In the genomic region with DNA sequence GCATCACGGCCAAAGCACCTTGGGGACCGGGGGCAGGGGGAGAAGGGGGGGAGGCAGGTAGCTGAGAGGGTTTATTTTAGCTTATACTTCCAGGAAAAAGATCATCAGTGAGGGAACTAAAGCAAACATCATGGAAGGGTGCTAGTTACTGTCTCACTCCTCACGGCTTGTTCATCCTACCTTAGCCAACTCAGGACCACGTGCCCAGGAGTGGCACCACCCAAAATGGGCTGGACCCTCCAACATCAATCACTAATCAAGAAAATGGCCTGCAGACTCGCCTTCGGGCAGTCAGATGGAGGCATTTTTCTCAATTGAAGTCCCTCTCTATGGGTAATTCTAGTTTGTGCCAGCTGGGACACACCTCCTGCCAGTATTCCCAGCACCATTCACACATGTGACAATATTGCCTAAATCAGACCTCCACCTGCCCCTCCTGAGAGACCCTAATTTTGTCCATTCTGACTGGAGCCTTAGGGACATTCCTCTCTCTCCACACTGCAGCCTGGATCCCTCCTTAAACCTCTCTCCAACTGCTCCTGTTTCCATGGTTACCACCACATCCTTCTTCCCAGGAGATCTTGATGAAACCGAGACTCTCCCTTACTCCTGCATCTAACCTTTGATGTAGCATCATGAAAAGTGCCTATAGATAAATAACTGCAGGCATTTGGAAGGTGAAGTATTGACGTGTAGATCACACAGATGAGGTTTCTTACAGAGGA, we compare ENCODE assay signal across 19 mouse cellular contexts.
DNase-seq lines count a peak whose midpoint lies in the region; ATAC-seq lines count a peak whose summit lies in the region.
"Had no signal": no experiment of that assay in that cellular context is flagged by ENCODE, and none has a peak within 500 bp of the region (broad histone marks: within the 10 kb centered on the region; RNA-seq: fewer than 3 reads in every experiment).

No protein-coding gene starts in this region.

- H3K27me3 ChIP-seq in forebrain, embryonic 15.5 days, result no peaks in the 10 kb centered on the region
- no peaks in the 10 kb centered on the region for H3K27me3 ChIP-seq in midbrain, embryonic 13.5 days
- no peaks in the 10 kb centered on the region for H3K27me3 ChIP-seq in liver, embryonic 12.5 days (replicated peaks)

- no peak for DNase-seq in frontal cortex, postnatal 14 days (ENCODE audit: low spot score in 2 of 2)
- DNase-seq in R1 (ENCODE audit: low read depth, low spot score), result peak; percentile 29
- no peak for DNase-seq in adrenal gland, postnatal 10 days
- no peak for DNase-seq in adrenal gland, adult (ENCODE audit: inconsistent age in 2 of 2, low spot score in 1 of 2)
- DNase-seq: gastrocnemius, postnatal 14 days; heart, postnatal 4 days; kidney, adult 9 months; lung, postnatal 4 days; retina, postnatal 1 day; thymus, adult 18-20 months had no signal

- peaks cover 4% of the 10 kb centered on the region; the same call in 1 of the 2 replicates for H3K4me1 ChIP-seq in forebrain, embryonic 15.5 days
- H3K4me1 ChIP-seq in midbrain, embryonic 13.5 days (replicated peaks), result peaks cover 36% of the 10 kb centered on the region
- no peaks in the 10 kb centered on the region for H3K4me1 ChIP-seq in liver, embryonic 12.5 days

- H3K27ac ChIP-seq in forebrain, embryonic 15.5 days (replicated peaks), result no peak overlapping the region
- peak overlapping the region; percentile 81 for H3K27ac ChIP-seq in midbrain, embryonic 13.5 days
- no peak overlapping the region for H3K27ac ChIP-seq in liver, embryonic 12.5 days
- H3K27ac ChIP-seq: limb, embryonic 10.5 days had no signal

- no peak overlapping the region for H3K4me2 ChIP-seq in forebrain, embryonic 15.5 days (replicated peaks)
- H3K4me2 ChIP-seq in midbrain, embryonic 13.5 days (replicated peaks), result no peak overlapping the region
- no peak overlapping the region for H3K4me2 ChIP-seq in liver, embryonic 12.5 days
- H3K4me2 ChIP-seq: heart, embryonic 11.5 days had no signal

- WGBS in forebrain, embryonic 15.5 days, result 56% methylated on average over 8 of the region's 8 CpGs
- 49% methylated on average over 8 of the region's 8 CpGs for WGBS in midbrain, embryonic 13.5 days
- WGBS in liver, embryonic 12.5 days (ENCODE audit: insufficient replicate concordance), result 51% methylated on average over 8 of the region's 8 CpGs

- H3K36me3 ChIP-seq in forebrain, embryonic 15.5 days, result no peaks in the 10 kb centered on the region
- no peaks in the 10 kb centered on the region for H3K36me3 ChIP-seq in midbrain, embryonic 13.5 days
- no peaks in the 10 kb centered on the region for H3K36me3 ChIP-seq in liver, embryonic 12.5 days
- H3K36me3 ChIP-seq: G1E; limb, embryonic 10.5 days had no signal

- no peak overlapping the region for H3K4me3 ChIP-seq in forebrain, embryonic 15.5 days
- no peak overlapping the region for H3K4me3 ChIP-seq in midbrain, embryonic 13.5 days (replicated peaks)
- no peak overlapping the region for H3K4me3 ChIP-seq in liver, embryonic 12.5 days
- H3K4me3 ChIP-seq: erythroblast, embryonic 14.5 days; limb, embryonic 10.5 days; myocyte had no signal

- no peak overlapping the region for H3K9ac ChIP-seq in forebrain, embryonic 15.5 days (replicated peaks)
- no peak overlapping the region for H3K9ac ChIP-seq in midbrain, embryonic 13.5 days (replicated peaks)
- no peak overlapping the region for H3K9ac ChIP-seq in liver, embryonic 12.5 days

- peak; percentile 94 for ATAC-seq in frontal cortex, adult (ENCODE audit: low TSS enrichment)
- ATAC-seq in forebrain, embryonic 15.5 days (replicated peaks), result peak; percentile 75
- ATAC-seq in midbrain, embryonic 13.5 days, result peak; percentile 88
- ATAC-seq in liver, embryonic 12.5 days, result no peak

- H3K9me3 ChIP-seq in forebrain, embryonic 15.5 days, result no peaks in the 10 kb centered on the region
- no peaks in the 10 kb centered on the region for H3K9me3 ChIP-seq in midbrain, embryonic 13.5 days
- no peaks in the 10 kb centered on the region for H3K9me3 ChIP-seq in liver, embryonic 12.5 days (replicated peaks)
- H3K9me3 ChIP-seq: limb, embryonic 10.5 days had no signal
